Mouse (Mus musculus): Measurements from ENCODE around the gene Tex13a.

The Tex13a gene

DNA sequence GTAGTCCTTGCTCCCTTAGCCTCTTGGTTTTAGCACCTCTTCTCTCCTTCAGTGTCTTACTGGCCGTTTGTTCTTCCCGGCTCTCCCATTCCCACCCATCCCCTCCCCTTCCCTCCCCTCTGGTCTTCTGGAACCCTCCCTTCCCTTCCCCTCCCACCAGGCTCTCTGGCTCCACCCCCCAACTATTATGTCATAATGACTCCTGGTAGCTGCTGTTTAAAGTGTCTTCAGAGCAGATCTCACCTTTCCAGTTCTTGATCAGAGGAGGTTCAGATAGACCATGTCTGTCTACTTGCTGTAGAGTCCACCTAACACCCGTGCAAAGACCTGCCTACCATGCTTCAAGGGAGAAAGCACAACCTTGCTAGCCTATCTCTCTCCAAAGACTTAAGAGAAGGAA lies at the start of gene Tex13a:
Gene Tex13a, minus strand, starts transcription at position 101 of the 400 bp plus-strand sequence.
- no peak for DNase-seq (ENCODE audit: low spot score in 2 of 2)

DNA sequence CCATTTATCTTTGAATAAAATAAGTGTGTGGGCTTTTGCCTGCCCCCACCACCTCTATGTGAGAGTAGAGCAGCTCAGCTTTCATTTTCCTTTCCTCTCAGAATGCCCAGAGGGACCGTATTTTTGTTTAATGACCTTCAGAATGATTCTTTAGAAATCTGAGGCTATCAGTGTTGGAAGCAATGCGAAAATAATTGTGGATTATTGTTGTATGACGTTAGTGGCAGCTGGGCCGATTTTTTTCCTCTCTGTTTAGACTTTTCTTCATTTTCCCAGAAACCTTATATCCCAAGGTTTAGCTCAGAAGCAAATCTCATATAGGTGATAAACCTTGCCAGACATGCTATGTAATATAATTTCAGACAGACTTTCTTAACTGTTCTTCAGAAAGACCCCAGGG lies 25.2 kb upstream of the Tex13a start:
- DNase-seq (ENCODE audit: low spot score in 2 of 2), result no peak

GRCm38 (mm10) chrX:138170146-138170545 lies 39.2 kb downstream of the Tex13a start:
- no peak for DNase-seq (ENCODE audit: low spot score in 2 of 2)

Data from urinary bladder, postnatal 36 days (tissue).